Mouse (Mus musculus) G1E (cell line): ENCODE measurements around the gene Entpd5.

Experiments used
- CTCF ChIP-seq: IDR thresholded peaks from 2 replicates; pipeline ENCODE4 v1.5.1; 2012; ENCODE audit warnings: low read depth, low read length, inconsistent platforms, mixed read lengths
- POLR2AphosphoS5 ChIP-seq: IDR thresholded peaks from 2 replicates; pipeline ENCODE4 v1.6.1; 2012; ENCODE audit warnings: low read depth, low read length, inconsistent platforms; ENCODE audit not compliant: insufficient replicate concordance
- TAL1 ChIP-seq: conservative IDR thresholded peaks from 2 replicates; pipeline ENCODE4 v1.6.1; 2012; ENCODE audit warnings: low read depth, low read length, inconsistent platforms, mixed read lengths

GRCm38 (mm10) chr12:84429825-84430224 lies 21.0 kb upstream of the Entpd5 start:
- TF ChIP-seq CTCF (no peak), POLR2AphosphoS5 (no peak), TAL1 (no peak)
